Mouse (Mus musculus) myocyte (in vitro differentiated cells): ENCODE measurements around the gene Iqgap2.

Source experiments
- CEBPB ChIP-seq: IDR thresholded peaks from 2 replicates; pipeline ENCODE4 v1.6.1; 2011; ENCODE audit warnings: mild to moderate bottlenecking, moderate library complexity; ENCODE audit not compliant: poor library complexity, insufficient read depth, severe bottlenecking
- E2F4 ChIP-seq: IDR thresholded peaks from one replicate; pipeline ENCODE4 v1.6.1; 2011; ENCODE audit warnings: mild to moderate bottlenecking, control low read depth, moderate library complexity; ENCODE audit not compliant: insufficient read depth
- MAX ChIP-seq: IDR thresholded peaks from one replicate; pipeline ENCODE4 v1.6.1; 2011; ENCODE audit warnings: low read depth, mild to moderate bottlenecking, control low read depth
- MYOD1 ChIP-seq, 3 experiments: IDR thresholded peaks; one replicate each; pipeline ENCODE4 v1.6.1; 2011; ENCODE audit warnings: control low read depth in 2 of 3, low read depth in 2 of 3, mild to moderate bottlenecking in 2 of 3, moderate library complexity in 1 of 3; ENCODE audit not compliant: insufficient read length in 2 of 3, control insufficient read depth in 1 of 3
- MYOG ChIP-seq, 3 experiments: IDR thresholded peaks; one replicate each; pipeline ENCODE4 v1.6.1; 2011; ENCODE audit warnings: control low read depth in 2 of 3, low read depth in 2 of 3, mild to moderate bottlenecking in 2 of 3; ENCODE audit not compliant: insufficient read length in 2 of 3, control insufficient read depth in 1 of 3, insufficient read depth in 1 of 3
- POLR2A ChIP-seq: IDR thresholded peaks from one replicate; pipeline ENCODE4 v1.6.1; 2011; ENCODE audit warnings: low read depth, mild to moderate bottlenecking, control low read depth, moderate library complexity; ENCODE audit not compliant: insufficient read length
- POLR2AphosphoS2 ChIP-seq: IDR thresholded peaks from one replicate; pipeline ENCODE4 v1.6.1; 2011; ENCODE audit warnings: low read depth, control low read depth; ENCODE audit not compliant: insufficient read length
- REST ChIP-seq: IDR thresholded peaks from one replicate; pipeline ENCODE4 v1.6.1; 2011; ENCODE audit warnings: mild to moderate bottlenecking, control low read depth, moderate library complexity; ENCODE audit not compliant: insufficient read depth, insufficient read length
- SRF ChIP-seq: IDR thresholded peaks from one replicate; pipeline ENCODE4 v1.6.1; 2011; ENCODE audit warnings: low read depth; ENCODE audit not compliant: control insufficient read depth, insufficient read length
- TCF12 ChIP-seq: IDR thresholded peaks from one replicate; pipeline ENCODE4 v1.6.1; 2011; ENCODE audit warnings: mild to moderate bottlenecking, control low read depth; ENCODE audit not compliant: poor library complexity, insufficient read depth, severe bottlenecking
- TCF3 ChIP-seq: IDR thresholded peaks from one replicate; pipeline ENCODE4 v1.6.1; 2011; ENCODE audit warnings: low read depth, control low read depth; ENCODE audit not compliant: insufficient read length
- USF1 ChIP-seq: IDR thresholded peaks from one replicate; pipeline ENCODE4 v1.6.1; 2011; ENCODE audit warnings: low read depth, mild to moderate bottlenecking, control low read depth, moderate library complexity

DNA sequence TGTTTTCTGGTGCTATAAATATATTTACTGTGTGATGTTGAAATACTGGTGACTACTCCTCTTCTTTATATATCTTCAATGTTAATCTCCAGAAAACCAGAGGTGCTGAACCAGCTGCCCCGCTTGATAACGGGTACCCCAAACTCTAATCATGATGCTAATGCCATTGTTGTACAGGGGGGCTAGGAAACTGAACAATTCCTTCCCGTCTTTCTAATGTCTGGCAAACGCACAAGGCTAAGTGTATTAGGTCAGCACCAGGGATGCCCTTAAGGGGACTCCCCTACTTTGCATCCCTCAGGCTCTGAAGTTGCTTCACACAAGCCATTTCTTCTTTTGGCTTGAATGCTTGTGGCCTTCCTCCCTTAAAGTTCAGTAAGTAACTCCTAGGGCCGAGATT lies 212.6 kb downstream of the Iqgap2 start:
- TF ChIP-seq POLR2AphosphoS2 (no peak), USF1 (no peak), POLR2A (no peak), MYOG (IDR thresholded peaks at IDR 0.05; ENCODE audit: control insufficient read depth in 1 of 3, insufficient read depth in 1 of 3, insufficient read length in 2 of 3, low read depth in 2 of 3) (no peak), MAX (no peak), TCF12 (no peak), TCF3 (no peak), MYOD1 (IDR thresholded peaks at IDR 0.05; ENCODE audit: control insufficient read depth in 1 of 3, insufficient read length in 2 of 3, low read depth in 2 of 3) (no peak), E2F4 (no peak), CEBPB (no peak), REST (no peak), SRF (no peak)
